Mouse (Mus musculus) limb, embryonic 10.5 days (tissue): Measurements from ENCODE around the gene Gmppa. TPM values are rescaled to one million over a fixed set of nuclear protein-coding genes. Genes with fewer than 3 reads are reported as not detected.
A peak's percentile ranks its signal among the peaks of the same experiment; 100 is the strongest.

Experiments
- DNase-seq: peaks from one replicate; pipeline ENCODE4 v3.0.0-alpha.2; 2017; ENCODE audit warnings: low spot score
- H3K27ac ChIP-seq: fragments of 300-500 bp; sonication (generic); 2 replicates; pipeline ENCODE4 v1.5.1; 2016; ENCODE audit warnings: mild to moderate bottlenecking
- H3K27me3 ChIP-seq: fragments of 300-500 bp; sonication (generic); 2 replicates; pipeline ENCODE4 v1.6.1; 2016; ENCODE audit warnings: low read depth, mild to moderate bottlenecking; ENCODE audit not compliant: poor library complexity, severe bottlenecking
- H3K36me3 ChIP-seq: fragments of 300-500 bp; sonication (generic); 2 replicates; pipeline ENCODE4 v1.6.1; 2016; ENCODE audit warnings: mild to moderate bottlenecking, moderate library complexity
- H3K4me1 ChIP-seq: fragments of 300-500 bp; sonication (generic); 2 replicates; pipeline ENCODE4 v1.6.1; 2016
- H3K4me3 ChIP-seq: fragments of 300-500 bp; sonication (generic); 2 replicates; pipeline ENCODE4 v1.5.1; 2016; ENCODE audit warnings: mild to moderate bottlenecking, moderate library complexity
- H3K9me3 ChIP-seq: fragments of 300-500 bp; sonication (generic); replicated peaks from 2 replicates; pipeline ENCODE4 v1.6.1; 2016; ENCODE audit warnings: mild to moderate bottlenecking
- WGBS: fragments of 180-500 bp; shearing (Covaris S2); methylation state at CpG from one replicate; pipeline ENCODE4 v1.1.7; 2016; 5-methylcytosine and 5-hydroxymethylcytosine counted together
- polyA plus RNA-seq: library from polyadenylated mRNA; unstranded; fragments of >200 nt; fragmentation: Nextera tagmentation; extraction: Ambion mirVana; gene quantifications from 2 replicates; pipeline ENCODE4 v1.2.1, GENCODE M21; 2016

The Gmppa gene
- polyA plus RNA-seq, 1 experiment from 2014 or later, result 61.7 TPM

DNA sequence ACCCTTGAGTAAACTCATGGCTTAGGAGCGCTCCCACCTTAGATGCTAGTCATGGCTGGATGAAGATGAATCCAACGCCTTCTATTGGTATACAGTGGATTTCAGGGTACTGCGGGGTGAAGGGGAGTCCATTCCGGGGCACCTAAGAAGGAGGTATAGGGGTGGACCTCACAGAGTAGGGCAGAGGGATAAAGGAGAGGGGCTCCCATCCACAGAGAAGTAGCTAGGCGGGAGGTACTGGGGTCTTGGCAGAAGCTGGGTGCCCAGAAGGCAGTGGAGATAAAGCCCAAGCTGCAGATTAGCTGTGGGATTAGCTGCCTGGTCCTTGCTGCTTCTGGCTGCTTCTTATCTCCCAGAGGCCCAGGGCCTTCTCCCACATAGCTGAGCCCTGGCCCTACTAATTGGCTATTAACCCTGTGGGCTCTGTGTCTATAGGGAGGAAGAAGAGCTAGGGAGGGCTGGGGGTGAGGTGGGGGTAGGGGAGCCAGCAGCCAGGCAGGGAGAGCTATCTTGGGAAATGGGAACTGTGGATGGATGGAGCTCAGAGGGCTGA, 28.0 kb downstream of the Gmppa start:
- H3K4me1 ChIP-seq, result peaks cover 43% of the 10 kb centered on the region
- DNase-seq, result no peak
- no peak overlapping the region; the same call in 1 of the 2 replicates for H3K27ac ChIP-seq
- WGBS, result 77% methylated on average over 5 of the region's 5 CpGs
- H3K9me3 ChIP-seq, result no peaks in the 10 kb centered on the region
- peaks cover 85% of the 10 kb centered on the region for H3K27me3 ChIP-seq
- H3K4me3 ChIP-seq, result no peak overlapping the region
- no peaks in the 10 kb centered on the region for H3K36me3 ChIP-seq

DNA sequence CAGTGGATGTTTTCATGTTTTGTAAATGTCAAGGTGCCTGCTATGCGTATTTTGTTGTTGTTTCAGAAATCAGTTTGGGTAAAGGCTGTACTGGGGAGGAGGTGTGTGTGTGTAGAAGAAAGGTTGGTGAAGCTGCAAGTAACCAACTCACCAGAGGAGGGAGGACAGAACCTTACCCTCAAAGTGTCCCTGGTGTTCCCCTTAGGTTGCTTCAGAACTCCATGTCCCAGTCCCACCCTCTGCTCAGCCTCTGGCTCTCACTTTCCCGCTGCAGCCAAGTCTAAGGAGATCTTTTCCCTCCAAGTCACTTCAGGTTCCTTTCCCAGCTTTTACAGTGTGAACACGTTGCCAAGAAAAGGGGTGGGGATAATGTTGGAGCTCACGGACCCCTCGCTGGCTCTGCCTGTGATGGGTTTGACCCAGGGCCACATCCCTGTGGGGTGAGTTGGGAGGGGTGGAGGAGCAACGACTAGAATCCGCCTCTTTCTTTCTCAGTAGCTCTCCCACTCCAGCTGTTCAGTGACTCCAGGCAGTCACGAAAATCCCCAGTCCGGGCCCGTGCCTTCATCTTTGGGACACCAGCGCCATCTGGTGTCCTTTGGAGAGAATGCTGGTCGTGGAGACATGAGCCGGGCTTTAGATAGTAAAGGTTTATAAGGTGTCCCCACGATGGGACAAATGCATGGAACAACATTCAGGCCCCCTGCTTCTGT, 31.6 kb downstream of the Gmppa start:
- Histone ChIP-seq H3K4me1 (peaks cover 36% of the 10 kb centered on the region), H3K27me3 (peaks cover 74% of the 10 kb centered on the region), H3K36me3 (peaks cover 6% of the 10 kb centered on the region), H3K27ac (peak overlapping the region; percentile 67), H3K4me3 (no peak overlapping the region), H3K9me3 (no peaks in the 10 kb centered on the region)
- 8% methylated on average over 14 of the region's 14 CpGs for WGBS
- peak; percentile 90 for DNase-seq

GRCm38 (mm10) chr1:75469287-75469825, 33.6 kb downstream of the Gmppa start:
- 82% methylated on average over 17 of the region's 17 CpGs for WGBS
- Histone ChIP-seq H3K4me1 (peaks cover 22% of the 10 kb centered on the region), H3K36me3 (peaks cover 26% of the 10 kb centered on the region), H3K9me3 (no peaks in the 10 kb centered on the region), H3K27ac (no peak overlapping the region), H3K4me3 (no peak overlapping the region), H3K27me3 (peaks cover 77% of the 10 kb centered on the region)
- DNase-seq, result no peak

DNA sequence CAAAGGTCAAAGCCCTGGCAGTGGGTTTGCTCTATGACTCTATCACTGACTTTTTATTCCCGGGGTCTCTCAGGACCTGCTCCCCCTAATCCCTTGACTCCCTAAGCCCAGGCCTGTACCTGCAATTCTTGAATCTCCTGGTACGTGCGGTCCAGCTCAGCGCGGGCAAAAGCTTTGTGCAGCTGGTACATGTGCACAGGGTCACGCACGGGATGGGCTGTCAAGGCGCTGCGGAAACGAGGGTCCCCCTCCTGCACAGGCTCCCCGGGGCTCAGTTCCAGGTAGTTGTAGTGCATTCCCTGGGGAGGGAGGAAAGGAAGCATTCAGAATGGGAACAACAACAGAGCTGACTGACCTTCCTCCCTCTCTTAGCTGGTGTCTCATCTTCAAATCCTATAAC, 40.7 kb downstream of the Gmppa start:
- Histone ChIP-seq H3K4me1 (peaks cover 36% of the 10 kb centered on the region), H3K9me3 (no peaks in the 10 kb centered on the region), H3K36me3 (peaks cover 55% of the 10 kb centered on the region), H3K4me3 (no peak overlapping the region), H3K27ac (no peak overlapping the region), H3K27me3 (peaks cover 65% of the 10 kb centered on the region)
- WGBS, result 96% methylated on average over 11 of the region's 11 CpGs
- no peak for DNase-seq

DNA sequence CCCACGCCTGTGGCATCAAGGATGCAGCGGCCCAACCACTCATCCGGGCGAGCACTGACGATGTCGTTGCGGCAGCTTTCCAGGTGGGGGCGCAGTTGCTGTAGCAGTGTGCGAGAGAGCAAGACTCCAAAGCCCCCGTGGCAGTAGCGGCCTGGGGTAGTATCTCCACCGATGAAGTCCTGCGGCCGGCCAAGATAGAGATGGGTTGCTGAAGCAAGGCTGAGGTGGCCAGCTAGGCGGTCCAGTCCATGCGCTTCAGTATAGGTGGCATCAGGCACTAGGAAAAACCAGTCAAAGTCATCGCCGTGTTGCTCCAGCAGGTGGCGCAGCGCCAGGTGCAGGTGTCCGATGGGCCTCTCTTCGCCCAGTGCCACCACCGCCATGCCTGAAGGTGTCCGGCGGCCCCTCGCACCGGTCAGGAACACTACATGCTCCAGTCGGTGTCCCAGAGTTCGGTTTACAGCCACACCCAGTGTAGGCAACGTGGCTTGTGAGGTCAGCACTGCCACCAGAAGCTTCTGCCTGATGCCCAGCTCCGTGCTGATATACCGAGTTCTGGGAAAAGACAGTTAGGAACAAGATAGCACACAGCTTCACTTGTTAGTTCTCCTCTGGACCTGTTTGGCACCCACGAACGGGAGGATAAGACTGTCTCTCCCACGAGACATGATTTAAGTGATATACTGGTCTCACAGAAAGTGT, 41.7 kb downstream of the Gmppa start:
- peak; percentile 93 for DNase-seq
- peaks cover 38% of the 10 kb centered on the region for H3K4me1 ChIP-seq
- H3K9me3 ChIP-seq, result no peaks in the 10 kb centered on the region
- peak overlapping the region; percentile 88 for H3K4me3 ChIP-seq
- H3K27me3 ChIP-seq, result peaks cover 69% of the 10 kb centered on the region
- H3K36me3 ChIP-seq, result peaks cover 48% of the 10 kb centered on the region
- 13% methylated on average over 35 of the region's 35 CpGs for WGBS
- H3K27ac ChIP-seq, result no peak overlapping the region

- H3K4me3 ChIP-seq, result peak overlapping the region; percentile 88
- 49% methylated on average over 3 of the region's 3 CpGs for WGBS
- H3K27me3 ChIP-seq, result peaks cover 73% of the 10 kb centered on the region
- peaks cover 43% of the 10 kb centered on the region for H3K4me1 ChIP-seq
- peaks cover 43% of the 10 kb centered on the region for H3K36me3 ChIP-seq
- no peak for DNase-seq
- no peaks in the 10 kb centered on the region for H3K9me3 ChIP-seq
- H3K27ac ChIP-seq, result no peak overlapping the region
These were observed 42.2 kb downstream of the Gmppa start for GRCm38 (mm10) chr1:75477966-75478290.

DNA sequence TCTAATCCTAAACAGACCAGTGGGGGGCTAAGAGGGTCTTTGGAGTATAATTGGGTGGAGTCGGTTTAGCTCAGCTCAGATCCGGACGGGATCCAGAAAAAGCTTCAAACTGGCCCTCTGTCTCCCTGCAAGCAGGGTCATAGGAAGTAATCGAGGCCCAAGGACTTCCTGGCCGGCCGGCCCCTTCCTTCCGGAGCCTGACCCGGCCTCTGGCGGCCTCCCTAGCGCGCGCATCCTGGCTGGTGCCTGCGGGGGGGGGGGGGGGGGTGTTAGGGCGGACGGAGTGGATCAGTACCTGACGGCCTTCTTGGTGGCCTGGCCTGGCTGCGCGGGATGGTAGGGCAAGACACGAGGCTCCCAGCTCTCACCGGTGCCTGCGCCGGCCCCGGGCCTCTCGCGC, 42.8 kb downstream of the Gmppa start:
- Histone ChIP-seq H3K4me1 (peaks cover 43% of the 10 kb centered on the region), H3K27ac (peak overlapping the region; percentile 86), H3K4me3 (peak overlapping the region; percentile 88), H3K9me3 (no peaks in the 10 kb centered on the region), H3K27me3 (peaks cover 73% of the 10 kb centered on the region), H3K36me3 (peaks cover 37% of the 10 kb centered on the region)
- DNase-seq, result no peak
- 0% methylated on average over 21 of the region's 25 CpGs for WGBS

DNA sequence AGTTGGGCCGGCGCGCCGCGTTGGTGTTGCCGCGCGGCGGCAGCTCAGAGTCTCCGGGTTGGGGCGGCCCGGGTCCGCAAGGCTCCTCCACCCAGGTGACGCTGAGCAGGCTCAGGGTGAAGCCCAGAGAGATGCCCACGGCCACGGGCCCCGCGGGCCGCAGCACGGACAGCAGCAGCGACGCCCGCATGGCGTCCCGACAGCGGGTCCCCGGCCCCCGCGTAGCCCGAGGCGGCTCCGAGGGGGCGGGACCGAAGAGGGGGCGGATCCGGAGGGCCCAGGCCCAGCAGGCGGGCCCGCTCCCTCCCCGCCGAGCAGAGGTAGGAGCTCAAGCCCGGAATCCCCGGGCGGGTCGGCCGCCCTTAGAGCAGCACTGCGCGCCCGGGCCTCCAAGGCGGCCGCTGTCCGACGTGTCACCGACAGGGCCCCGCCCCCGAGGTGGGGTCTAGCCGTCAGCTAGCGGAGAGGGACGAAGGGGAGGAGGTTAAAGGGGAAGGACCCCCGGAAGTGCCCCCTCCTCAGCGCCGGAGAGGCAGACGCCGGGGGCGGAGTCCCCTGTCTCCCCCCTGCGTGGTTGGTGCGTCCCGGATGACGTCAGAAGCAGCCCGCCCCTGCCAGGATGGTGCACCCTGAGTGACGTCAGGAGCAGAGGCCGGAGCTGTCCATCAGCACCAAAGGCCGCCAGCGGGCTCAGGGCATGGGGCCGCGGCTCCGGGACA, 43.3 kb downstream of the Gmppa start, which contains the start of the genes Chpf and Tmem198:
Chpf (minus strand) TSS at position 392 of the 719 bp plus-strand sequence.
Tmem198 (plus strand) TSS at position 617 of the 719 bp plus-strand sequence.
- Histone ChIP-seq H3K4me3 (peak within 1 kb of the TSS; percentile 88), H3K27me3 (peaks cover 73% of the 10 kb centered on the region), H3K27ac (peak within 1 kb of the TSS; percentile 86), H3K9me3 (no peaks in the 10 kb centered on the region), H3K36me3 (peaks cover 31% of the 10 kb centered on the region), H3K4me1 (peaks cover 43% of the 10 kb centered on the region)
- under 1% methylated on average over 76 of the region's 76 CpGs for WGBS
- peak; percentile 100 for DNase-seq

GRCm38 (mm10) chr1:75479635-75479989, 43.9 kb downstream of the Gmppa start:
- Histone ChIP-seq H3K4me1 (peaks cover 43% of the 10 kb centered on the region), H3K27me3 (peaks cover 74% of the 10 kb centered on the region), H3K4me3 (peak overlapping the region; percentile 88), H3K36me3 (peaks cover 26% of the 10 kb centered on the region), H3K9me3 (no peaks in the 10 kb centered on the region), H3K27ac (peak overlapping the region; percentile 86; the same call in 1 of the 2 replicates)
- no peak for DNase-seq
- 2% methylated on average over 24 of the region's 24 CpGs for WGBS

GRCm38 (mm10) chr1:75480036-75480435, 44.3 kb downstream of the Gmppa start:
- Histone ChIP-seq H3K4me3 (peak overlapping the region; percentile 88), H3K27ac (no peak overlapping the region), H3K27me3 (peaks cover 74% of the 10 kb centered on the region), H3K4me1 (peaks cover 43% of the 10 kb centered on the region), H3K36me3 (peaks cover 22% of the 10 kb centered on the region), H3K9me3 (no peaks in the 10 kb centered on the region)
- WGBS, result 24% methylated on average over 13 of the region's 13 CpGs
- no peak for DNase-seq

GRCm38 (mm10) chr1:75480735-75481134, 45.0 kb downstream of the Gmppa start:
- DNase-seq, result no peak
- WGBS, result 85% methylated on average over 7 of the region's 7 CpGs
- no peak overlapping the region for H3K4me3 ChIP-seq
- H3K9me3 ChIP-seq, result no peaks in the 10 kb centered on the region
- H3K36me3 ChIP-seq, result peaks cover 15% of the 10 kb centered on the region
- H3K27ac ChIP-seq, result no peak overlapping the region
- H3K27me3 ChIP-seq, result peaks cover 74% of the 10 kb centered on the region
- peaks cover 43% of the 10 kb centered on the region for H3K4me1 ChIP-seq

DNA sequence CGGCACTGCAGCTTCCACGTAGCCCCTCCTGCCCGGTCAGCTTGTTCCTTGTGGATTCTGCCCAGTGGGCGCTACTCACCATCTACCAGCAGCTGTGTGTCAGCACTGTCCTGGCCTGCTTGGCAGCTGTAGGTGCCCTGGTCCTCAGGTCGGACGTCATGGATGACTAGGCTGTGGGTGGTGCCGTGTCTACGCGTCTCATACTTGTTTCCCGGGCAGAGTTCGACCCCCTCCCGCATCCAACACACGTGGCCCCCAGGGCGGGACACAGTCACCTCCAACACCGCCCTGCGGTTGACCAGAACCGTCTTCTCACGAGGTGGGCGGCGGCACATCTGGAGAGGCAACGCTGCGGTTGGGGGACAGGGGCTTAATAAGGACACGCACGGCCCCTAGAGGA, 50.8 kb downstream of the Gmppa start:
- DNase-seq, result no peak
- 7% methylated on average over 24 of the region's 24 CpGs for WGBS
- Histone ChIP-seq H3K27ac (no peak overlapping the region), H3K4me1 (peaks cover 27% of the 10 kb centered on the region), H3K36me3 (peaks cover 24% of the 10 kb centered on the region), H3K4me3 (peak overlapping the region; percentile 65), H3K9me3 (no peaks in the 10 kb centered on the region), H3K27me3 (peaks cover 97% of the 10 kb centered on the region)
